Mouse (Mus musculus): ENCODE results near the gene Nolc1.

Gene Nolc1

GRCm38 (mm10) chr19:46042476-46043011, 33.1 kb upstream of the Nolc1 start:
- DNase-seq (ENCODE audit: low spot score): peak; percentile 68

GRCm38 (mm10) chr19:46043380-46043779, 32.3 kb upstream of the Nolc1 start:
- no peak for DNase-seq (ENCODE audit: low spot score)

- peak; percentile 47 for DNase-seq (ENCODE audit: low spot score)
Observed at GRCm38 (mm10) chr19:46044271-46044992, 31.2 kb upstream of the Nolc1 start, which contains the start of gene Pprc1. Pprc1 (plus strand) TSS chr19:46044886.

- DNase-seq (ENCODE audit: low spot score): peak; percentile 86
Observed at GRCm38 (mm10) chr19:46044993-46045695, 30.5 kb upstream of the Nolc1 start, which contains the start of gene Ldb1. Ldb1 (minus strand) TSS chr19:46045214.

GRCm38 (mm10) chr19:46045696-46046311, 29.9 kb upstream of the Nolc1 start:
- DNase-seq (ENCODE audit: low spot score): peak; percentile 64

- DNase-seq (ENCODE audit: low spot score): peak; percentile 21
Observed at GRCm38 (mm10) chr19:46046621-46047025, 29.0 kb upstream of the Nolc1 start.

- no peak for DNase-seq (ENCODE audit: low spot score)
Observed at GRCm38 (mm10) chr19:46047426-46047825, 28.2 kb upstream of the Nolc1 start.

GRCm38 (mm10) chr19:46049129-46049528, 26.5 kb upstream of the Nolc1 start:
- DNase-seq (ENCODE audit: low spot score): no peak

GRCm38 (mm10) chr19:46050462-46050861, 25.2 kb upstream of the Nolc1 start:
- no peak for DNase-seq (ENCODE audit: low spot score)

GRCm38 (mm10) chr19:46055752-46056387, 19.8 kb upstream of the Nolc1 start:
- DNase-seq (ENCODE audit: low spot score): no peak

- peak; percentile 97 for DNase-seq (ENCODE audit: low spot score)
Observed at GRCm38 (mm10) chr19:46056388-46056946, 19.2 kb upstream of the Nolc1 start.

GRCm38 (mm10) chr19:46056947-46057607, 18.6 kb upstream of the Nolc1 start:
- DNase-seq (ENCODE audit: low spot score): peak; percentile 75

- DNase-seq (ENCODE audit: low spot score): no peak
Observed at GRCm38 (mm10) chr19:46058466-46058865, 17.2 kb upstream of the Nolc1 start.

GRCm38 (mm10) chr19:46060845-46061244, 14.8 kb upstream of the Nolc1 start:
- DNase-seq (ENCODE audit: low spot score): no peak

- DNase-seq (ENCODE audit: low spot score): no peak
Observed at GRCm38 (mm10) chr19:46068054-46068453, 7.6 kb upstream of the Nolc1 start.

GRCm38 (mm10) chr19:46073285-46073684, 2.4 kb upstream of the Nolc1 start:
- DNase-seq (ENCODE audit: low spot score): no peak

- DNase-seq (ENCODE audit: low spot score): no peak
Observed at GRCm38 (mm10) chr19:46074266-46074665, 1.4 kb upstream of the Nolc1 start.

- no peak for DNase-seq (ENCODE audit: low spot score)
Observed at GRCm38 (mm10) chr19:46078535-46078934, 2.9 kb downstream of the Nolc1 start.

- no peak for DNase-seq (ENCODE audit: low spot score)
Observed at GRCm38 (mm10) chr19:46085185-46085584, 9.5 kb downstream of the Nolc1 start.

GRCm38 (mm10) chr19:46086337-46086736, 10.7 kb downstream of the Nolc1 start:
- DNase-seq (ENCODE audit: low spot score): peak; percentile 83

GRCm38 (mm10) chr19:46087871-46088270, 12.2 kb downstream of the Nolc1 start:
- DNase-seq (ENCODE audit: low spot score): no peak

All from retina, embryonic 14.5 days (tissue).